Mouse (Mus musculus): ENCODE results near the gene Fubp1.

- TF ChIP-seq CTCF (IDR thresholded peaks at IDR 0.05; ENCODE audit: borderline replicate concordance, control insufficient read depth, extremely low read depth, insufficient read depth, low read length, poor library complexity) (no peak), POLR2A (IDR thresholded peaks at IDR 0.05; ENCODE audit: control insufficient read depth, extremely low read depth, insufficient read depth, low read length, poor library complexity) (no peak)
Measured at GRCm38 (mm10) chr3:152172322-152172935, 37.8 kb upstream of the Fubp1 start.
